Mouse (Mus musculus) hematopoietic stem cell, adult 5-6 weeks (primary cell): ENCODE data around the gene 3830403N18Rik. TPM values are rescaled to one million over a fixed set of nuclear protein-coding genes. Genes with fewer than 3 reads are reported as not detected.
"Not testable (repeated sequence)": the region's sequence is repeated elsewhere in the genome, so short reads cannot be mapped to it uniquely, and the experiment has no call there.

Experiments used
- ATAC-seq, 2 experiments: fragments of 125-278 bp in 1 of 2; replicated peaks in 1 of 2; 2 replicates each; pipeline ENCODE4 v1.8.0; 2016 to 2017; ENCODE audit warnings: inconsistent platforms in 2 of 2, mild to moderate bottlenecking in 2 of 2, moderate number of reproducible peaks in 2 of 2, low read depth in 1 of 2, moderate TSS enrichment in 1 of 2; ENCODE audit not compliant: low FRiP score in 2 of 2, poor library complexity in 2 of 2, severe bottlenecking in 2 of 2, insufficient read depth in 1 of 2, low TSS enrichment in 1 of 2
- total RNA-seq: library from RNA; stranded (forward); fragments of 172-1452, 232-1000 nt; gene quantifications from 2 replicates; pipeline ENCODE4 v1.2.3, GENCODE M21; 2017

The 3830403N18Rik gene
- total RNA-seq, result 2.1 and 2.5 TPM in 2 replicates

DNA sequence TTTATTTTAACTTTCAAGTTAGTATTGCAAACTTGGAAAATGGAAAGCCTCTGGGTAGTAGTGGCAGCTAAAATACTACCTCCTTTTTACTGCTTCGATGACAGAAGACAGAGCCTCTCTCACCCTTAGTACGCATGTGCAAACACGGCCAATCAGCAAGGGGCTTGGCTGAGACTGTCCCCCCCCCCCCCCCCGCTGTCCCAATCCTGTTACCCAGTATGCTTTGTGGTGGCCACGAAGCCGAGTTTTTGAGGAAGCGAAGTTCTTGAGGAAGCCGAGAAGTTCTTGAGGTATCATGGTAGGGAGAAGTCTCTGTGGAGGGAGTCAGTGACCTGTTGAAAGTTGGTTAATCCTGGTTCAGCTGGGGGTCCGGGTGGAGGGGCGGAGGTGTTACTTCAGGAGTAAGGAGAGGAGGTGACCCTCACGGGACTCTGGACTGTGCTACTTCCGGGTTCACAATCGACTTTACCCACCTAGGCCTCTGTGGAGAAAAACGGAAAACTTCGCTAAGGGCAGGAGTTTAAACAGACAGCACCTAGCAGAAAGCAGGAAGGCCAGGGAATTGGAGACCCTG is at the start of gene 3830403N18Rik:
3830403N18Rik (plus strand) TSS at position 237 of the 574 bp plus-strand sequence.
- not testable (repeated sequence) for ATAC-seq

- no peak for ATAC-seq
These were observed 15.0 kb downstream of the 3830403N18Rik start for GRCm38 (mm10) chrX:56151396-56151795.

DNA sequence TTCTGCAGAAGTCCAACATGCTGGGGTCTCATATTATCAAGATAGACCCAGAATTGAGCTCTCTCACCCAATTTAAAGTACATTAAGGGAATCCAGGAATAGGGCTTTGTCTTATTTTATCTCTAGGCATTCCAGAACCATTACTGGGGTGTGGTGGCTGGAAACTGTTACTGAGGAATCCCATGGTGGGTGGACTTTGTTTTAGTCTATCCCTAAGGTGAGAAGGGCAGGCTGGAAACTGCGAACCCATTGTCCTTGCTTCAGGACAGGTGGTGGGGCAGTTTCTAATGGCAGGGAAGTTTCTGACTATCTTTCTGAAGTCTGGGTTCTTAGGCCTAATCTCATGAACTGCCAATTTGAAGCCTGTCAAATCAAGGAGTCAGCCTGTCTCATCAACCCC is 50.1 kb downstream of the 3830403N18Rik start:
- ATAC-seq, result not testable (repeated sequence)

Other genes starting within 250 kb of the 3830403N18Rik start
- gene Gm773, start 76.3 kb downstream of the 3830403N18Rik start, total RNA-seq, result not detected in 2 replicates
- gene Zfp449, start 209.8 kb downstream of the 3830403N18Rik start, total RNA-seq, result 2.8 and 6.0 TPM in 2 replicates
- gene Smim10l2a, start 238.0 kb downstream of the 3830403N18Rik start, total RNA-seq, result 4.7 and 10.6 TPM in 2 replicates